Mouse (Mus musculus) cerebellum, adult 11-12 months (tissue): ENCODE data around the gene Piezo1.

ENCODE experiments used
- DNase-seq: peaks from one replicate; pipeline ENCODE4 v3.0.0; 2022

Gene Piezo1

GRCm38 (mm10) chr8:122451161-122451703 lies 99.9 kb downstream of the Piezo1 start:
- DNase-seq: no peak

GRCm38 (mm10) chr8:122445203-122445602 lies 105.9 kb downstream of the Piezo1 start:
- no peak for DNase-seq

GRCm38 (mm10) chr8:122444058-122444748 lies 106.9 kb downstream of the Piezo1 start:
- peak; percentile 83 for DNase-seq

- peak; percentile 100 for DNase-seq
These were observed 107.7 kb downstream of the Piezo1 start, which contains the start of gene Mvd for GRCm38 (mm10) chr8:122443262-122444006. Gene Mvd, minus strand, starts transcription at chr8:122443422.

- no peak for DNase-seq
These were observed 108.3 kb downstream of the Piezo1 start for GRCm38 (mm10) chr8:122442781-122443180.

- DNase-seq: no peak
These were observed 108.8 kb downstream of the Piezo1 start for GRCm38 (mm10) chr8:122442356-122442755.

- peak; percentile 43 for DNase-seq
These were observed 109.8 kb downstream of the Piezo1 start for GRCm38 (mm10) chr8:122441326-122441725.

- DNase-seq: peak; percentile 88
These were observed 111.8 kb downstream of the Piezo1 start for GRCm38 (mm10) chr8:122439336-122439735.

GRCm38 (mm10) chr8:122437708-122438331 lies 113.3 kb downstream of the Piezo1 start:
- no peak for DNase-seq

GRCm38 (mm10) chr8:122436586-122437125 lies 114.5 kb downstream of the Piezo1 start:
- no peak for DNase-seq

- no peak for DNase-seq
These were observed 115.0 kb downstream of the Piezo1 start for GRCm38 (mm10) chr8:122436146-122436545.

- DNase-seq: no peak
These were observed 115.8 kb downstream of the Piezo1 start for GRCm38 (mm10) chr8:122435375-122435774.

- DNase-seq: no peak
These were observed 117.7 kb downstream of the Piezo1 start for GRCm38 (mm10) chr8:122433269-122433905.

- no peak for DNase-seq
These were observed 118.5 kb downstream of the Piezo1 start, which contains the start of gene Cyba for GRCm38 (mm10) chr8:122432443-122433268. Gene Cyba, minus strand, starts transcription at chr8:122432930.
